Mouse (Mus musculus) erythroblast, embryonic 14.5 days (primary cell): ENCODE results near the gene Gm17657.
"Not testable (repeated sequence)": the region's sequence is repeated elsewhere in the genome, so short reads cannot be mapped to it uniquely, and the experiment has no call there.

Source experiments
- GATA1 ChIP-seq: IDR thresholded peaks from 2 replicates; pipeline ENCODE4 v1.6.1; 2012; ENCODE audit warnings: low read length, inconsistent platforms, mixed read lengths
- TAL1 ChIP-seq: IDR thresholded peaks from 3 replicates; pipeline ENCODE4 v1.6.1; 2012; ENCODE audit warnings: low read length, inconsistent platforms, mixed read lengths

DNA sequence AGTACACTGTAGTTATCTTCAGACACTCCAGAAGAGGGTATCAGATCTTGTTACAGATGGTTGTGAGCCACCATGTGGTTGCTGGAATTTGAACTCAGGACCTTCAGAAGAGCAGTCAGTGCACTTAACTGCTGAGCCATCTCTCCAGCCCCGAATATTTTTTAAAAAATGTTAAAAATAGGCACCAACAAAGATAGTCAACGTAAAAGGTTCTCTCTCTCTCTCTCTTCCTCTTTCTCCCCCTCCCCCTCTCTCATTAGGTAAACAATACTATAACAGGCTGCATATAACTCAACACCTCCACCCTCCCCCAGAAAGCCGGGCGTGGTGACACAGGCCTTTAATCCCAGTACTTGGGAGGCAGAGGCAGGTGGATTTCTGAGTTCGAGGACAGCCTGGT, 30.8 kb downstream of the Gm17657 start:
- not testable (repeated sequence) for TF ChIP-seq GATA1, TAL1
